Mouse (Mus musculus): ENCODE data around the gene Pik3cb. TPM values are rescaled to one million over a fixed set of nuclear protein-coding genes. Genes with fewer than 3 reads are reported as not detected.
A peak's percentile ranks its signal among the peaks of the same experiment; 100 is the strongest.

Pik3cb gene
- polyA plus RNA-seq, 1 experiment: 1.8 TPM

DNA sequence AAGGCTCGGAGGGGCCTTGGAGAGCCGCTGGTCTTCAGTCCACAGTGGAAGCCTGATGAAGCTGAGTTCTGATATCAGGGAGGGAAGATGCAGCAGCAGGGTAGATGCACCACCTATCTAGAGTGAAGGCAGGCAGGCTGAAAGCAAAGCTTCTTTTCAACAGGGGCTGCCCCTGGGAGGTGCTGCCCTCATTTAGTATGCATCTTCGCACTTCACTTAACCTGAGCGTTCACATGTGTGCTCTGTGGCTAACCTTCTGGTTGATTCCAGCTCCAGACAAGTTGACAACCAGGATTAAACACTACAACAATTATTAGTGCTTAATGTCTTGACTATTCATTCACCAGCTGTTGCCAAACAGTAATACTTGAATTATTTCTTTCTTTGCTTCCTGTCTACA lies 146.3 kb downstream of the Pik3cb start:
- Histone ChIP-seq H3K36me3 (replicated peaks; ENCODE audit: low read length) (peaks cover 55% of the 10 kb centered on the region), H3K4me3 (replicated peaks) (no peak overlapping the region), H3K4me1 (peaks cover 33% of the 10 kb centered on the region), H3K9me3 (no peaks in the 10 kb centered on the region), H3K27me3 (replicated peaks) (no peaks in the 10 kb centered on the region)
- TF ChIP-seq FLI1 (IDR thresholded peaks at IDR 0.05; ENCODE audit: low read length) (no peak), GATA1 (IDR thresholded peaks at IDR 0.05; ENCODE audit: borderline replicate concordance, low read length) (no peak)

DNA sequence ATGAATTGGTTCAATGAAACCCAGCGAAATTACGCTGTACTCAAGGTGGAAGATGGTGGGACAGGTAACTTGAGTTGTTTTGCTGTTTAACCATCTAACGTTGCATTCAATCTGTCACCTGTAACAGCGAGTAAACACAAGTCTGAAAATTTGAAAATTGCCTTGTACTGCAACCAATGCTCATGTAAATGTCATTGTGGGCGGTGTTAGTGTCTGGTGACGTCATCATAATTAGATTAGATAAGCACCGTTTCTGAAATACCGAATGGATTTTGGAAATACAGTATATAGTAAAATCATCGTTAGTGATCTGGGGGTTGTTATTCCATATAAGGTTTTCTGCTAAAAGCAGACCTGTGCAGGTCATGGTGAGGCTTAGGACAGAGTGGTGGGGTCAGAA lies 153.3 kb downstream of the Pik3cb start:
- no peaks in the 10 kb centered on the region for H3K9me3 ChIP-seq
- H3K4me1 ChIP-seq: peaks cover 18% of the 10 kb centered on the region
- peaks cover 16% of the 10 kb centered on the region for H3K27me3 ChIP-seq (replicated peaks)
- H3K4me3 ChIP-seq (replicated peaks): peak overlapping the region; percentile 98
- H3K36me3 ChIP-seq (replicated peaks; ENCODE audit: low read length): no peaks in the 10 kb centered on the region
- TF ChIP-seq GATA1 (IDR thresholded peaks at IDR 0.05; ENCODE audit: borderline replicate concordance, low read length) (no peak), FLI1 (IDR thresholded peaks at IDR 0.05; ENCODE audit: low read length) (no peak)

Other genes starting within 250 kb of the Pik3cb start
- gene 7420426K07Rik, start 237.5 kb downstream of the Pik3cb start, polyA plus RNA-seq (2012; ENCODE audit: insufficient read depth, low replicate concordance): not detected in 2 replicates
- gene Foxl2, start 185.3 kb downstream of the Pik3cb start, polyA plus RNA-seq (2012; ENCODE audit: insufficient read depth, low replicate concordance): not detected in 2 replicates
- gene Faim, start 154.2 kb downstream of the Pik3cb start, polyA plus RNA-seq (2012; ENCODE audit: insufficient read depth, low replicate concordance): 16.5 TPM in 1 of 2 replicates, not detected in the other
- not detected in 2 replicates for gene Gm1123, start 104.9 kb downstream of the Pik3cb start, polyA plus RNA-seq (2012; ENCODE audit: insufficient read depth, low replicate concordance)
- not detected in 2 replicates for gene Faiml, start 96.6 kb upstream of the Pik3cb start, polyA plus RNA-seq (2012; ENCODE audit: insufficient read depth, low replicate concordance)
- 0.56 TPM in 1 of 2 replicates, not detected in the other for gene Cep70, start 102.7 kb upstream of the Pik3cb start, polyA plus RNA-seq (2012; ENCODE audit: insufficient read depth, low replicate concordance)
- not detected in 2 replicates for gene Esyt3, start 217.9 kb upstream of the Pik3cb start, polyA plus RNA-seq (2012; ENCODE audit: insufficient read depth, low replicate concordance)